In genomic region chr8:95668163-95668958, GRCm38 (mm10) we compare ENCODE assay signal across 22 mouse cellular contexts. TPM values are rescaled to one million over a fixed set of nuclear protein-coding genes. Genes with fewer than 3 reads are reported as not detected.
DNase-seq lines count a peak whose midpoint lies in the region; ATAC-seq and TF ChIP-seq lines count a peak whose summit lies in the region.
"Had no signal": no experiment of that assay in that cellular context is flagged by ENCODE, and none has a peak within 500 bp of the region (broad histone marks: within the 10 kb centered on the region; RNA-seq: fewer than 3 reads in every experiment).

No protein-coding gene starts in this region.

- no peaks in the 10 kb centered on the region for H3K36me3 ChIP-seq in embryonic facial prominence, embryonic 11.5 days (replicated peaks; ENCODE audit: control insufficient read depth, insufficient read depth, low read depth, low read length)
- no peaks in the 10 kb centered on the region for H3K36me3 ChIP-seq in embryonic facial prominence, embryonic 10.5 days (replicated peaks)
- no peaks in the 10 kb centered on the region for H3K36me3 ChIP-seq in midbrain, embryonic 12.5 days
- H3K36me3 ChIP-seq in midbrain, postnatal 0 days (ENCODE audit: insufficient read depth, low read length): no peaks in the 10 kb centered on the region
- H3K36me3 ChIP-seq in intestine, embryonic 16.5 days (ENCODE audit: control insufficient read depth, insufficient read depth, low read length): no peaks in the 10 kb centered on the region
- H3K36me3 ChIP-seq in stomach, embryonic 15.5 days: no peaks in the 10 kb centered on the region
- H3K36me3 ChIP-seq: embryonic facial prominence, embryonic 12.5 days; forebrain, embryonic 15.5 days; heart, embryonic 15.5 days; limb, embryonic 10.5 days had no signal

- H3K27ac ChIP-seq in embryonic facial prominence, embryonic 11.5 days (replicated peaks; ENCODE audit: low read depth, low read length): no peak overlapping the region
- H3K27ac ChIP-seq in embryonic facial prominence, embryonic 10.5 days (replicated peaks): no peak overlapping the region
- H3K27ac ChIP-seq in midbrain, embryonic 12.5 days (replicated peaks): peak overlapping the region; percentile 63
- no peak overlapping the region for H3K27ac ChIP-seq in midbrain, postnatal 0 days (ENCODE audit: low read depth, low read length)
- no peak overlapping the region for H3K27ac ChIP-seq in intestine, embryonic 16.5 days (ENCODE audit: low read length)
- H3K27ac ChIP-seq in stomach, embryonic 15.5 days: no peak overlapping the region
- H3K27ac ChIP-seq: embryonic facial prominence, embryonic 12.5 days; forebrain, embryonic 15.5 days; heart, embryonic 15.5 days; limb, embryonic 10.5 days had no signal

- ATAC-seq in embryonic facial prominence, embryonic 11.5 days (replicated peaks; ENCODE audit: insufficient number of reproducible peaks, low FRiP score, low TSS enrichment, low read depth): peak; percentile 53; the same call in 1 of the 2 replicates
- ATAC-seq in midbrain, embryonic 12.5 days (ENCODE audit: low FRiP score, low read depth): peak; percentile 52
- ATAC-seq in midbrain, postnatal 0 days (ENCODE audit: low FRiP score): no peak
- peak; percentile 60; the same call in 1 of the 2 replicates for ATAC-seq in intestine, embryonic 16.5 days
- 0 out of 2 replicates have a peak, but pooled peaks have one; percentile 12 for ATAC-seq in stomach, embryonic 15.5 days (ENCODE audit: insufficient read depth, low FRiP score, low read depth)
- ATAC-seq: forebrain, embryonic 15.5 days; liver, postnatal 0 days had no signal

- no peak for TF ChIP-seq POLR2A in lung, adult 2 months (IDR thresholded peaks at IDR 0.05; ENCODE audit: borderline replicate concordance, extremely low read depth, low read depth, low read length)

- H3K9ac ChIP-seq in embryonic facial prominence, embryonic 11.5 days (replicated peaks; ENCODE audit: low read length): no peak overlapping the region
- no peak overlapping the region for H3K9ac ChIP-seq in midbrain, embryonic 12.5 days (replicated peaks)
- H3K9ac ChIP-seq in midbrain, postnatal 0 days (replicated peaks; ENCODE audit: low read length, poor library complexity, severe bottlenecking): no peak overlapping the region
- H3K9ac ChIP-seq in intestine, embryonic 16.5 days (ENCODE audit: low read depth, low read length): no peak overlapping the region
- no peak overlapping the region for H3K9ac ChIP-seq in stomach, embryonic 15.5 days
- H3K9ac ChIP-seq: embryonic facial prominence, embryonic 12.5 days; forebrain, embryonic 15.5 days; heart, embryonic 15.5 days; liver, postnatal 0 days had no signal

- H3K4me1 ChIP-seq in embryonic facial prominence, embryonic 11.5 days (ENCODE audit: control insufficient read depth, insufficient read depth, low read length): no peaks in the 10 kb centered on the region
- H3K4me1 ChIP-seq in embryonic facial prominence, embryonic 10.5 days: no peaks in the 10 kb centered on the region
- no peaks in the 10 kb centered on the region for H3K4me1 ChIP-seq in midbrain, embryonic 12.5 days
- no peaks in the 10 kb centered on the region for H3K4me1 ChIP-seq in midbrain, postnatal 0 days (ENCODE audit: insufficient read depth, low read length)
- peaks cover 10% of the 10 kb centered on the region for H3K4me1 ChIP-seq in intestine, embryonic 16.5 days (ENCODE audit: control insufficient read depth, insufficient read depth, low read length)
- H3K4me1 ChIP-seq in stomach, embryonic 15.5 days: no peaks in the 10 kb centered on the region
- no peaks in the 10 kb centered on the region for H3K4me1 ChIP-seq in lung, adult 2 months (ENCODE audit: control insufficient read depth, insufficient read depth, low read length)
- H3K4me1 ChIP-seq: embryonic facial prominence, embryonic 12.5 days; forebrain, embryonic 15.5 days had no signal

- no peak for TF ChIP-seq CTCF in midbrain, postnatal 0 days (IDR thresholded peaks at IDR 0.05)
- TF ChIP-seq CTCF in lung, adult 2 months (IDR thresholded peaks at IDR 0.05; ENCODE audit: insufficient read depth, low read length): no peak

- H3K27me3 ChIP-seq in embryonic facial prominence, embryonic 11.5 days (ENCODE audit: control insufficient read depth, insufficient read depth, low read length): no peaks in the 10 kb centered on the region
- H3K27me3 ChIP-seq in embryonic facial prominence, embryonic 10.5 days (replicated peaks; ENCODE audit: low read depth, poor library complexity, severe bottlenecking): peaks cover 10% of the 10 kb centered on the region
- H3K27me3 ChIP-seq in midbrain, embryonic 12.5 days: peaks cover 7% of the 10 kb centered on the region
- H3K27me3 ChIP-seq in midbrain, postnatal 0 days (ENCODE audit: insufficient read depth, low read length): no peaks in the 10 kb centered on the region
- no peaks in the 10 kb centered on the region for H3K27me3 ChIP-seq in intestine, embryonic 16.5 days (replicated peaks; ENCODE audit: control insufficient read depth, insufficient read depth, low read length)
- 0 out of 2 replicates have a peak, but pooled peaks cover 4% of the 10 kb centered on the region for H3K27me3 ChIP-seq in stomach, embryonic 15.5 days (replicated peaks)
- H3K27me3 ChIP-seq: forebrain, embryonic 15.5 days had no signal

- H3K9me3 ChIP-seq in embryonic facial prominence, embryonic 11.5 days (replicated peaks; ENCODE audit: control insufficient read depth, low read length): no peaks in the 10 kb centered on the region
- no peaks in the 10 kb centered on the region for H3K9me3 ChIP-seq in embryonic facial prominence, embryonic 10.5 days
- 0 out of 2 replicates have a peak, but pooled peaks cover 3% of the 10 kb centered on the region for H3K9me3 ChIP-seq in midbrain, embryonic 12.5 days
- no peaks in the 10 kb centered on the region for H3K9me3 ChIP-seq in midbrain, postnatal 0 days (ENCODE audit: low read length)
- no peaks in the 10 kb centered on the region for H3K9me3 ChIP-seq in intestine, embryonic 16.5 days (ENCODE audit: control insufficient read depth, low read length)
- no peaks in the 10 kb centered on the region for H3K9me3 ChIP-seq in stomach, embryonic 15.5 days
- H3K9me3 ChIP-seq: embryonic facial prominence, embryonic 12.5 days; forebrain, embryonic 15.5 days; heart, embryonic 15.5 days; limb, embryonic 10.5 days had no signal

- WGBS in embryonic facial prominence, embryonic 11.5 days: 61% methylated on average over 8 of the region's 8 CpGs
- 57% methylated on average over 8 of the region's 8 CpGs for WGBS in embryonic facial prominence, embryonic 10.5 days
- 60% methylated on average over 8 of the region's 8 CpGs for whole genome bisulfite sequencing in midbrain, embryonic 12.5 days
- WGBS in midbrain, postnatal 0 days: 45% methylated on average over 8 of the region's 8 CpGs
- WGBS in intestine, embryonic 16.5 days: 48% methylated on average over 8 of the region's 8 CpGs
- 46% methylated on average over 8 of the region's 8 CpGs for WGBS in stomach, embryonic 15.5 days
- WGBS in lung, adult 2 months: 43% methylated on average over 8 of the region's 8 CpGs

- H3K4me2 ChIP-seq in embryonic facial prominence, embryonic 11.5 days (ENCODE audit: low read depth, low read length): no peak overlapping the region
- no peak overlapping the region for H3K4me2 ChIP-seq in midbrain, embryonic 12.5 days (replicated peaks)
- H3K4me2 ChIP-seq in midbrain, postnatal 0 days (ENCODE audit: low read depth, low read length, poor library complexity, severe bottlenecking): no peak overlapping the region
- no peak overlapping the region for H3K4me2 ChIP-seq in intestine, embryonic 16.5 days (ENCODE audit: low read depth, low read length)
- no peak overlapping the region for H3K4me2 ChIP-seq in stomach, embryonic 15.5 days
- H3K4me2 ChIP-seq: embryonic facial prominence, embryonic 12.5 days; forebrain, embryonic 15.5 days; heart, embryonic 15.5 days had no signal

- DNase-seq in embryonic facial prominence, embryonic 11.5 days (ENCODE audit: low spot score): no peak
- no peak for DNase-seq in embryonic facial prominence, embryonic 10.5 days (ENCODE audit: low spot score)
- DNase-seq in midbrain, postnatal 0 days (ENCODE audit: low spot score): no peak
- no peak for DNase-seq in lung, adult 2 months
- DNase-seq in layer of hippocampus, postnatal 36 days: no peak
- DNase-seq: adrenal gland, adult 8-10 months; cerebellum, adult 9-10 months; gastrocnemius, postnatal 14 days; heart, adult 18-20 months; heart, postnatal 4 days; kidney, adult 18-20 months; kidney, postnatal 10 days; liver, postnatal 0 days; thymus, postnatal 36 days had no signal

- no peak overlapping the region for H3K4me3 ChIP-seq in embryonic facial prominence, embryonic 11.5 days (ENCODE audit: low read depth, low read length)
- H3K4me3 ChIP-seq in embryonic facial prominence, embryonic 10.5 days: no peak overlapping the region
- no peak overlapping the region for H3K4me3 ChIP-seq in midbrain, embryonic 12.5 days
- no peak overlapping the region for H3K4me3 ChIP-seq in midbrain, postnatal 0 days (ENCODE audit: low read depth, low read length)
- H3K4me3 ChIP-seq in intestine, embryonic 16.5 days (ENCODE audit: low read length): no peak overlapping the region
- no peak overlapping the region for H3K4me3 ChIP-seq in stomach, embryonic 15.5 days (replicated peaks)
- no peak overlapping the region for H3K4me3 ChIP-seq in lung, adult 2 months (replicated peaks; ENCODE audit: extremely low read depth, low read depth, low read length)
- H3K4me3 ChIP-seq: embryonic facial prominence, embryonic 12.5 days; erythroblast, embryonic 14.5 days; forebrain, embryonic 15.5 days; heart, embryonic 15.5 days; limb, embryonic 10.5 days had no signal

RNA-seq across cellular contexts. Expression of gene Ndrg4, which starts 8.4 kb away (rescaled TPM):
- polyA plus RNA-seq in embryonic facial prominence, embryonic 11.5 days (2014; fragmentation: Nextera tagmentation; extraction: Ambion mirVana): 21.2 and 26.4 TPM in 2 replicates
- 18.5 and 20.6 TPM in 2 replicates for polyA plus RNA-seq in embryonic facial prominence, embryonic 10.5 days (2016; fragmentation: Nextera tagmentation; extraction: Ambion mirVana)
- polyA plus RNA-seq in midbrain, embryonic 12.5 days (2016; fragmentation: Nextera tagmentation; extraction: Ambion mirVana): 75.2 and 77.7 TPM in 2 replicates
- 814 and 937 TPM in 2 replicates for total RNA-seq in midbrain, postnatal 0 days (2014; rRNA removed)
- 641 and 735 TPM in 2 replicates for polyA plus RNA-seq in midbrain, postnatal 0 days (2015; fragmentation: Nextera tagmentation; extraction: Ambion mirVana)
- polyA plus RNA-seq in intestine, embryonic 16.5 days (2015; fragmentation: Nextera tagmentation; extraction: Ambion mirVana): 14.4 and 15.3 TPM in 2 replicates
- 16.7 and 17.5 TPM in 2 replicates for polyA plus RNA-seq in stomach, embryonic 15.5 days (2015; fragmentation: Nextera tagmentation; extraction: Ambion mirVana)
- 17.4 and 21.5 TPM in 2 replicates for polyA plus RNA-seq in lung, adult 2 months (2012; rRNA removed)
- total RNA-seq in layer of hippocampus, postnatal 36 days (2021): 1,000 to 10,000 TPM; 1,402 to 1,427 TPM

RNA-seq across cellular contexts. Expression of gene Gins3, which starts 35.1 kb away (rescaled TPM):
- 32.5 and 35.3 TPM in 2 replicates for polyA plus RNA-seq in embryonic facial prominence, embryonic 11.5 days (2014; fragmentation: Nextera tagmentation; extraction: Ambion mirVana)
- 31.8 and 32.2 TPM in 2 replicates for polyA plus RNA-seq in embryonic facial prominence, embryonic 10.5 days (2016; fragmentation: Nextera tagmentation; extraction: Ambion mirVana)
- polyA plus RNA-seq in midbrain, embryonic 12.5 days (2016; fragmentation: Nextera tagmentation; extraction: Ambion mirVana): 20.2 and 21.9 TPM in 2 replicates
- total RNA-seq in midbrain, postnatal 0 days (2014; rRNA removed): 2.7 and 4.1 TPM in 2 replicates
- polyA plus RNA-seq in midbrain, postnatal 0 days (2015; fragmentation: Nextera tagmentation; extraction: Ambion mirVana): 4.0 and 4.7 TPM in 2 replicates
- polyA plus RNA-seq in intestine, embryonic 16.5 days (2015; fragmentation: Nextera tagmentation; extraction: Ambion mirVana): 9.2 and 11.9 TPM in 2 replicates
- polyA plus RNA-seq in stomach, embryonic 15.5 days (2015; fragmentation: Nextera tagmentation; extraction: Ambion mirVana): 16.4 and 17.7 TPM in 2 replicates
- 0.91 and 1.3 TPM in 2 replicates for polyA plus RNA-seq in lung, adult 2 months (2012; rRNA removed)
- total RNA-seq in layer of hippocampus, postnatal 36 days (2021): 1 to 10 TPM; 1.6 to 1.8 TPM

RNA-seq across cellular contexts. Expression of gene Setd6, which starts 47.3 kb away (rescaled TPM):
- 20.1 and 21.0 TPM in 2 replicates for polyA plus RNA-seq in embryonic facial prominence, embryonic 11.5 days (2014; fragmentation: Nextera tagmentation; extraction: Ambion mirVana)
- polyA plus RNA-seq in embryonic facial prominence, embryonic 10.5 days (2016; fragmentation: Nextera tagmentation; extraction: Ambion mirVana): 19.9 and 21.0 TPM in 2 replicates
- polyA plus RNA-seq in midbrain, embryonic 12.5 days (2016; fragmentation: Nextera tagmentation; extraction: Ambion mirVana): 21.0 and 26.3 TPM in 2 replicates
- total RNA-seq in midbrain, postnatal 0 days (2014; rRNA removed): 15.7 and 23.6 TPM in 2 replicates
- polyA plus RNA-seq in midbrain, postnatal 0 days (2015; fragmentation: Nextera tagmentation; extraction: Ambion mirVana): 41.8 and 44.3 TPM in 2 replicates
- polyA plus RNA-seq in intestine, embryonic 16.5 days (2015; fragmentation: Nextera tagmentation; extraction: Ambion mirVana): 16.1 and 18.4 TPM in 2 replicates
- 20.9 and 23.8 TPM in 2 replicates for polyA plus RNA-seq in stomach, embryonic 15.5 days (2015; fragmentation: Nextera tagmentation; extraction: Ambion mirVana)
- polyA plus RNA-seq in lung, adult 2 months (2012; rRNA removed): 8.9 and 13.8 TPM in 2 replicates
- total RNA-seq in layer of hippocampus, postnatal 36 days (2021): 10 to 100 TPM; 19.5 to 21.1 TPM
